Mouse (Mus musculus): ENCODE measurements around the gene Myo18a.

DNA sequence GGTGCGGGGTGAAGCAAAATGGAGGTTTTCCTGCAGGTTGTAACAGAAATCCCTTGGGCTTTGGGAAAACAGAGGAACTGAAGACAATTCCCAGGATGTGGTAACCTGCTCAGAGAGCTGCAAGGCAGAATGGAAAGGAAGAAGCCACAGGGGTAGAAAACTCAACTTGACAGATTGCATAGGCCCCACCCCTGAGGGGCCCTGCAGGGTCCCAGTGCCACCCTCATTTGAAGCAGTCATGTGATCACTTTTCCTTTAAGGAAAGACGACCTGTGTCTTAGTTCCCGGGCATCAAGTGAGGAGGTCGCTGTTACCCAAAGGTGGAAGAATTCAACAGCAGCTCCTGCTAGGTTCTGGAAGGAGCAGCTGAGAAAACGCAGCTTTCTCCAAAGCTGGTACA is 129.8 kb downstream of the Myo18a start:
- TF ChIP-seq MAX (IDR thresholded peaks at IDR 0.05) (no peak), CTCF (IDR thresholded peaks at IDR 0.05; ENCODE audit: control insufficient read depth, insufficient read depth, insufficient read length) (no peak), CEBPB (IDR thresholded peaks at IDR 0.05; ENCODE audit: low read depth) (no peak), FOSL1 (IDR thresholded peaks at IDR 0.05; ENCODE audit: insufficient read depth, low read length, poor library complexity, severe bottlenecking) (no peak), USF1 (IDR thresholded peaks at IDR 0.05; ENCODE audit: low read depth) (no peak), MYOG (IDR thresholded peaks at IDR 0.05; ENCODE audit: control insufficient read depth, extremely low read depth, insufficient read length) (no peak)
